Mouse (Mus musculus): ENCODE data around the gene Nf2. TPM values are rescaled to one million over a fixed set of nuclear protein-coding genes. Genes with fewer than 3 reads are reported as not detected.
"Not testable (repeated sequence)": the region's sequence is repeated elsewhere in the genome, so short reads cannot be mapped to it uniquely, and the experiment has no call there.

Nf2 gene
- polyA plus RNA-seq, 1 experiment from 2014 or later, result 58.2 TPM

DNA sequence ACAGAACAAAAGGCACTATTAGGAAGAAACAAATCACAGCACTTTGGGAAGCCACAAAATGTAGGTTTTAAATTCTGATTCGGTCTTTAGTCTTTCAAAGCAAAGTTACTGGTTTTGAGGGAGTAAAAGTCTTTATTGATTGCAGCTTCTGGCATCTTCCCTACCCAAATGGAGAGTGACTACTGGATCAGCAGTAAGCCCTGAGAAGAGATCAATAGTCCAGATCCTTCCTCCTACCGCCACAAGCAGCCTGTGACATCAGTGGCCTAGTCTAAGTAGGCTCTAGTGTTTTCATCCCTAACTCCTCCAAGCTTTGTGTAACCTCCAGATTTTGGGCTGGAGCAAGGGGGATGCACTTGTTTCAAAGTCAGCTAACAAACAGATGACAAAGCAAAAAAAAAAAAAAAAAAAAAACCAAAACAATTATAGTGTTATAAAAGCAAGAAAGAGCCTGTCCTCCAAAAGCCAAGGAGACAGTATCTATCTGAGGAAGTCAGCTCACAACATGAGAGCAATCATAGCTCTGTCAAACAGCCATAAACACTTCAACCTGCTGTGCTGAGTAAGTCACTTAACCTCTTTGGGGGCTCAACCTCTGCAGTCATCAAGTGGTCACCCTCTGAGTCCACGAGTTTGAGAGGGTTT lies 15.9 kb downstream of the Nf2 start:
- Histone ChIP-seq H3K4me3 (no peak overlapping the region), H3K27ac (no peak overlapping the region), H3K36me3 (ENCODE audit: poor library complexity, severe bottlenecking) (no peaks in the 10 kb centered on the region), H3K4me1 (peaks cover 2% of the 10 kb centered on the region; the same call in 1 of the 2 replicates), H3K9me3 (replicated peaks) (no peaks in the 10 kb centered on the region), H3K27me3 (no peaks in the 10 kb centered on the region), H3K4me2 (no peak overlapping the region), H3K9ac (no peak overlapping the region)
- no peak for ATAC-seq
- 80% methylated on average over 3 of the region's 3 CpGs for WGBS

DNA sequence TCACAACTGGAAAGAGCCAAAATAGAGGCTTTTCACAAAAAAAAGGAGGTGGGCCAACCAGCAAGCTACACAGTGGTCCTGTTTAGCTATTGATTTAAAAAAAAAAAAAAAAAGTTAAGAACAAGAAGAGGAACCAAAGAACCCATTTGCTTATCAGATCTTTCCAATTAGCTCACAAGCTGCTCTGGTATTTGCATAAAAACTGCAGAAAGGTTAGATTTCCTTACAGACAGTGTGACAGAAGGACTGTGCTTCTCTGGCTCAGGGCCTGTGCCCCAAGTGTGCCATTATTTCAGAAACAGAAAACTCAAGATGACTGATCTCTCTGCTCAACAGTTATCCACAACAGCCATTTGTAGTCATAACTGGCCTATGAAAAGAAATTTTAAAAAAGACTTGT lies 18.3 kb downstream of the Nf2 start:
- H3K4me2 ChIP-seq, result no peak overlapping the region
- H3K36me3 ChIP-seq (ENCODE audit: poor library complexity, severe bottlenecking), result no peaks in the 10 kb centered on the region
- H3K4me1 ChIP-seq, result peaks cover 2% of the 10 kb centered on the region; the same call in 1 of the 2 replicates
- H3K27me3 ChIP-seq, result no peaks in the 10 kb centered on the region
- no peak for ATAC-seq
- no peaks in the 10 kb centered on the region for H3K9me3 ChIP-seq (replicated peaks)
- no peak overlapping the region for H3K4me3 ChIP-seq
- H3K9ac ChIP-seq, result no peak overlapping the region
- H3K27ac ChIP-seq, result no peak overlapping the region

DNA sequence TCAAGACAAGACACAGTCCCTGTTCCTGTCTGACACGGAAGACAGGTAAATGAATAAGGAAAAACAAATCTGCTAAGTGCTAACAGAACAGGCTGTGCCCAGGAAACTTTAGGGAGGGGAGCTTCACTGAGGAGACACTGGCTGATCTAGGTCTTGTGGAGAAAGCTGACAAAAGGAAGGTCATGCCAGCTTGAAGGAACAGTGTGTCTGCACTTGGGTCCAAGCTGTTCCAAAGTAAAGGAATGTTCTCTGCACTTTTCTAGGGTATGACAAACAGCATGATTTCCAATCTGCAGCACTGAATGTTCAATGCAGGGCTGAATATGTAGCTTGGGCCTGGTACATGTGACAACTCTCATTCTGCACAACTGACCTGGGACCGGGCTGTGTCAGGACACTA lies 21.4 kb downstream of the Nf2 start:
- no peak for ATAC-seq
- Histone ChIP-seq H3K27ac (no peak overlapping the region), H3K27me3 (no peaks in the 10 kb centered on the region), H3K4me2 (no peak overlapping the region), H3K4me3 (no peak overlapping the region), H3K9me3 (replicated peaks) (no peaks in the 10 kb centered on the region), H3K4me1 (peaks cover 2% of the 10 kb centered on the region; the same call in 1 of the 2 replicates), H3K36me3 (ENCODE audit: poor library complexity, severe bottlenecking) (no peaks in the 10 kb centered on the region), H3K9ac (no peak overlapping the region)
- 83% methylated on average over 2 of the region's 2 CpGs for WGBS

DNA sequence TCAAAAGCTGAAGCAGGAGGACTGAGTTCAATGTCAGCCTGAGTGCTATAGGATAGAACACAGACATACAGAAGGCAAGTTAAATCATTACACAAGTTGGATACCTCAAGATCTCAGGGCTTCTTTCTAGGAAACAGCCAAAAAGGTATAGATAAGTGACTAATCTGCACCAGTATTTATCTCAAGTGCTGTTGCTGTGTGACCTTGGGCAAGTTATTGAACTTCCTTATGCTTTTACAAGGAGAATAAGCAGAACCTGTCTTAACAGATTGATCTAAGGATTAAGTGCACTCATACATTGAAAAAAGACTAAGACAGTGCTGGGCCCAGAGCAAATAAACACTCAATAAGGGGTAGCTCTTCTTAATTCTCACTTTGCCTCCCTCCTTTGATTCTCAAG lies 22.0 kb downstream of the Nf2 start:
- no peaks in the 10 kb centered on the region for H3K36me3 ChIP-seq (ENCODE audit: poor library complexity, severe bottlenecking)
- no peaks in the 10 kb centered on the region for H3K9me3 ChIP-seq (replicated peaks)
- H3K27me3 ChIP-seq, result no peaks in the 10 kb centered on the region
- no peak overlapping the region for H3K4me2 ChIP-seq
- no peak overlapping the region for H3K27ac ChIP-seq
- no peak overlapping the region for H3K9ac ChIP-seq
- ATAC-seq, result no peak
- H3K4me3 ChIP-seq, result no peak overlapping the region
- peaks cover 2% of the 10 kb centered on the region; the same call in 1 of the 2 replicates for H3K4me1 ChIP-seq

DNA sequence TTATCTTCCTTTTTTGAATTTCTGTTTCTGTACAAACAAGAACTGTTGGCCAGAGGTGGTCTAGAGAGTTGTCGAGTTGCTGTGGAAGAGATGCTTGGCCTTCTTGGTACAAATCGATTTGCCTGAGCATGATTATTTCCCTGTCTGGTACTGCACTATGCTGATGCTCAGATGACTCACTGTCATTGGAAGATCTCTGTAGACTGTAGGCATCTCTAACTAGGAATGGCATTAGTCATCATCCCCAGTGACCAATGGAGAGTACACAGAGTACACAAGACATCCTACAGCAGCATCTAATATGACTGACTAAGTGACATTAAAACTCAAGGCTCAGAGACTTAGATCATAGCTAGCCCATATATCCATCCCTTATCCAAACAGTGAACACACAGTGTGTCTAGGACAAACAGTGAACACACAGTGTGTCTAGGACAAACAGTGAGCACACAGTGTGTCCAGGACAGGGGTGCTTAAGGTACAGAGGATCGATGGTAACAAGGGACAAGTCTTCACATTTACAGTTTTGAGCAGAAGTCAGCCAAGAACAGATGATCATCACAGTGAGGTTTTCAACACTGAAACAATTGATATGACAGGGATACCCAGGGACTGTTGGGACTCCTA lies 23.1 kb downstream of the Nf2 start:
- no peak for ATAC-seq
- H3K27me3 ChIP-seq, result no peaks in the 10 kb centered on the region
- peaks cover 2% of the 10 kb centered on the region; the same call in 1 of the 2 replicates for H3K4me1 ChIP-seq
- no peaks in the 10 kb centered on the region for H3K9me3 ChIP-seq (replicated peaks)
- H3K4me3 ChIP-seq, result no peak overlapping the region
- no peaks in the 10 kb centered on the region for H3K36me3 ChIP-seq (ENCODE audit: poor library complexity, severe bottlenecking)
- WGBS, result 96% methylated on average over 3 of the region's 3 CpGs
- no peak overlapping the region for H3K9ac ChIP-seq
- H3K4me2 ChIP-seq, result no peak overlapping the region
- H3K27ac ChIP-seq, result no peak overlapping the region

DNA sequence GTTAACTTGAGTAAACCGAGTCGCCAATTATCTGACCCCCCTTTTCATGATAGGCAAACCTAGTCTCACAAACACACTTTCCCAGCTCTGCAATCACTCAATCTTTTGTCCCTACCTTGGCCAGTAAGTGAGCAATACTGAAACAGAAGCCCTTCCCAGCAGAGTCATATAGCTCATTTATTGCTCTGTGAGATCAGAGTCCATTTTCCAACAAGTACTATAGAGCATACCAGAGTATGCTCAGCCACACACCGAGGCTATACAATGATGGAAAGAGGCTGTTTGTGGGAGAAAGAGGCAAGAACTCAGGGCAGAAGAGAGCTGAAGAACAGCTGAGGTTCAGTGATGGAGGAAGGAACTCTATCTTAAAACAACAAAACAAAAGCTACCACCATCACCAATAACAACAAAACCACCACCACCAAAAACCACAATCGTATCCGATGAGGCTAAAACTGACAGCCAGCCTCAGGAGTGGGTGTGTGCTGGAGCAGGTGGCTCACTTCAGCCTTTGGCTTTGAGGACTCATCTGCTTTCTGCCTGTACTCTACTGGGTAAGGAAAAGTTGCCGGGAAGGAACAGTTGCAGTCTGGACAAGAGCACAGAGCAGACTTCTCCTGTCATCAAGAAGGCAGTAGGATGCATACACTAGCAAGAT lies 25.6 kb downstream of the Nf2 start:
- ATAC-seq, result no peak
- no peak overlapping the region for H3K4me3 ChIP-seq
- WGBS, result 91% methylated on average over 6 of the region's 6 CpGs
- no peaks in the 10 kb centered on the region for H3K9me3 ChIP-seq (replicated peaks)
- H3K4me1 ChIP-seq, result no peaks in the 10 kb centered on the region
- no peak overlapping the region for H3K4me2 ChIP-seq
- H3K27ac ChIP-seq, result no peak overlapping the region
- H3K9ac ChIP-seq, result no peak overlapping the region
- no peaks in the 10 kb centered on the region for H3K27me3 ChIP-seq
- no peaks in the 10 kb centered on the region for H3K36me3 ChIP-seq (ENCODE audit: poor library complexity, severe bottlenecking)

DNA sequence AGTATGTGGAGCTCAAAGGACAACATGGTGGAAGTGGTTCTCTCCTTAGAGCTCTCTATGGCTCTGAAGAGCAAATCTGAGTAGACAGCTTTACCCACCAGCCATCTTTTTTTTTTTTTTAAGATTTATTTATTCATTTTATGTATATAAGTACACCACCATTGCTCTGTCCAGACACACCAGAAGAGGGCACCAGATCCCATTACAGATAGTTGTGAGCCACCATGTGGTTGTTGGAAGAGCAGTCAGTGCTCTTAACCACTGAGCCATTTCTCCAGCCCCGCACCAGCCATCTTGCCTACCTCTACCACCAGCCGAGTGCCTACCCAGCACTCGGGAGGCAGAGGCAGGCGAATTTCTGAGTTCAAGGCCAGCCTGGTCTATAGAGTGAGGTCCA lies 26.9 kb downstream of the Nf2 start:
- WGBS, result 90% methylated on average over 4 of the region's 4 CpGs
- not testable (repeated sequence) for H3K4me3 ChIP-seq

DNA sequence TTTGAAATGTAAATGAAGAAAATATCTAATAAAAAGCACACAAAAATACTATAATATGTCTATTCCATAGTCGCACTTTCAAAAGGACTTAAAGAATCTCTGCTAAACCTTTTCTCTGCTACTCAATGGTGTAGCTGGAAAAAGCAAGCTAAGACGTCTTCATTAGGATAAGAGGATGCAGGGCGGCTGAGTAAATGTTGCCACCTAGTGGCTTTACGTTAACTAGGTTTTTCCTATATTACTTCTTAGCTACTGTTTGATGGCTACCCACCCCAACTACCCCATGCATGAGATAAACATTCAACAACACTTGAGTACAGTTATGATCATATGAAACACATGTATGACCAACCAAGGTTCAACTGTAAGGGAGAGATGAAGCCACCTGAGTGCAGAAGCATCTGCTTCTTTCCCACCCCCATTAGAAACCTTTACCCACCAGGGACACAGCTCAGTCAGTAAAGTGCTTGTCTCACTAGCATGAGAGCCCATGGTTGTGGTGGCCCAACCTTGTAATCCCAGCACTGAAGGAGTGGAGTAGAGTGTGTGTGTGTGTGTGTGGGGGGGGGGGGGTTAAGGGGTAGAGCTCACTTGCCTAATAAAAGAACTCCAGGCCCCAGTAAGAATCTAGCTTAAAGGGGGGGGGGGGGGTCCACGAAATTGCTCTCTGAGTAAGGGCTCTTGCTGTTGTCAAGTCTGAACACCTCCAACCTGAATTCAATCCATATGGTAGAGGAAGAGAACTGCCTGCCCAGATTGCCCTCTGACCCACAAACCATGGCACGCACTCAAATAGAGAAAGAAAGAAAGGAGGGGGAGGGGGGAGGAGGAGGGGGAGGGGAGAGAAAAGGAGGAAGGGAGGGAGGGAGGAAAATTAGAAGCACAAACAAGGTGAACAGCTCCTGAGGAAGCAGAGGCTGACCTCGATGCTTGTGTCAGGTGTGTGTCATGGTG lies 27.6 kb downstream of the Nf2 start:
- Histone ChIP-seq H3K4me2 (no peak overlapping the region), H3K9ac (no peak overlapping the region), H3K36me3 (ENCODE audit: poor library complexity, severe bottlenecking) (peaks cover 8% of the 10 kb centered on the region), H3K4me1 (no peaks in the 10 kb centered on the region), H3K27me3 (no peaks in the 10 kb centered on the region), H3K27ac (no peak overlapping the region), H3K4me3 (no peak overlapping the region), H3K9me3 (replicated peaks) (no peaks in the 10 kb centered on the region)
- 44% methylated on average over 6 of the region's 7 CpGs for WGBS
- no peak for ATAC-seq

More for the DNA sequence above, 26.9 kb downstream of the Nf2 start:
- H3K36me3 ChIP-seq (ENCODE audit: poor library complexity, severe bottlenecking); H3K9ac ChIP-seq; H3K27me3 ChIP-seq; H3K4me1 ChIP-seq; H3K27ac ChIP-seq; H3K9me3 ChIP-seq (replicated peaks); ATAC-seq; H3K4me2 ChIP-seq: not testable (repeated sequence)

DNA sequence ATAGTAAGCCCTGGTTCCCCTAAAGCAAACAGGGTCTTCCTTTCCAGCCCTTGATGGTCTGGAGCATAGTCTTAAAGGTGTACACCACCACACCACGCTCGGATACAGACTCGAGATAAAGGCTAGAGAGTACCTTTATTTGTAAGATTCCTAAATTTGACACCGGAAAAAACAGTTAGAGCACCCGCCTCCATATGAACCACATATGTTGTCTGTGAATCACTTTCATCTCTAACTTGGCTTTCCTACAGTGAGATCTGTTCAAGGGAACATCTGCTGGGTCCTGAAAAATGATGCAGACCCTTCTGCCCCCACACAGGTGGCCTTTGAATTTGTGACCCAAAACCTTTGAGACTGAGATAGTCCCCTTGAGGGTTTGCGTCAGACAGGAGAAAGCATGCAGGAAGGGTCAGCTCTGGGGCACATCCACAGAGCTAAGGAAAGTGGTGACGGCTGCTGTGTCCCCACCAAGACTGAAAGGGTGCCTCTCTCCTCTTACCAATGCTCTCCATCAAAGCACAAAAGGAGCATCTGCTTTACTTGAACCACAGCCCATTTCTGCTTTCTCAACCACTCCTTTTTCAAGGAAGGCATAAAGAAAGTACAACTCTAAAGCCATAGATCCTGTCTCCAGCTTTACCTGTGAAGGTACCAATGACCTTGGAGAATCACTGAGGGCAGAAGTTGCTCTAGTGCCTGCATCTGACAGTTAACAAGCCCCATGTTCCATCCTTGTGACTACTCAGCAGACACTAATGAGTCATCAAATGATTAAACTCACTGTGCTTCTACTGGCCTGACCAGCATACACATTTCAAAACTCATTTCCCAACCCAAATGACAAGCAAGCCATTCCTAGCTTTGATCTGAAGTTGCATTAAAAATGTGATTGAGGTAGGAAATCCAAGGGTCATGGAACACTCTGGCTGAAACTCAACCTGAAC lies 34.6 kb downstream of the Nf2 start:
- H3K27me3 ChIP-seq, result no peaks in the 10 kb centered on the region
- H3K4me2 ChIP-seq, result no peak overlapping the region
- no peak overlapping the region for H3K27ac ChIP-seq
- no peaks in the 10 kb centered on the region for H3K4me1 ChIP-seq
- no peak for ATAC-seq
- WGBS, result 93% methylated on average over 7 of the region's 7 CpGs
- no peak overlapping the region for H3K4me3 ChIP-seq
- peaks cover 15% of the 10 kb centered on the region for H3K36me3 ChIP-seq (ENCODE audit: poor library complexity, severe bottlenecking)
- no peaks in the 10 kb centered on the region for H3K9me3 ChIP-seq (replicated peaks)
- H3K9ac ChIP-seq, result no peak overlapping the region

DNA sequence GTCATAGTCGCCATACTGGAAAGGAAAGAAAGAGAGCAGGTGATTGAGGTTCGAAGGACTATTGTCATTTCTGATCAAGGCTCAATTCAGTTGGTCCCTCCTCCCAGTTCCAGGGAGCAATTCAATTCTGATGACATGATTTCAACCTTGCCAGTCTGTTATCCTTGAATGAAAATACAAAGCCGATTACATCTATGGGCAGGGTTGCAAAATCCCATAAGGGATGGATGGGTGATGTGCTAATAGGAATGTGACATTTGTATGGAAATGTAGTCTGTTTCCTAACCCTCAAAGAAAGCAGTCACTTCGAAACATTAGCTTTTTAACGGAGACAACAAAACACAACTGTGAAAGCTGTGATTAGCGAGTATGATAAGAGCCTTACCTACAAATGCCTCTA lies 41.0 kb downstream of the Nf2 start:
- ATAC-seq, result no peak
- H3K36me3 ChIP-seq (ENCODE audit: poor library complexity, severe bottlenecking), result peaks cover 11% of the 10 kb centered on the region; the same call in 1 of the 2 replicates
- no peak overlapping the region for H3K9ac ChIP-seq
- no peak overlapping the region for H3K4me3 ChIP-seq
- no peak overlapping the region for H3K27ac ChIP-seq
- H3K9me3 ChIP-seq (replicated peaks), result no peaks in the 10 kb centered on the region
- WGBS, result 83% methylated on average over 6 of the region's 6 CpGs
- H3K4me2 ChIP-seq, result no peak overlapping the region
- H3K4me1 ChIP-seq, result peaks cover 10% of the 10 kb centered on the region
- H3K27me3 ChIP-seq, result peaks cover 28% of the 10 kb centered on the region

DNA sequence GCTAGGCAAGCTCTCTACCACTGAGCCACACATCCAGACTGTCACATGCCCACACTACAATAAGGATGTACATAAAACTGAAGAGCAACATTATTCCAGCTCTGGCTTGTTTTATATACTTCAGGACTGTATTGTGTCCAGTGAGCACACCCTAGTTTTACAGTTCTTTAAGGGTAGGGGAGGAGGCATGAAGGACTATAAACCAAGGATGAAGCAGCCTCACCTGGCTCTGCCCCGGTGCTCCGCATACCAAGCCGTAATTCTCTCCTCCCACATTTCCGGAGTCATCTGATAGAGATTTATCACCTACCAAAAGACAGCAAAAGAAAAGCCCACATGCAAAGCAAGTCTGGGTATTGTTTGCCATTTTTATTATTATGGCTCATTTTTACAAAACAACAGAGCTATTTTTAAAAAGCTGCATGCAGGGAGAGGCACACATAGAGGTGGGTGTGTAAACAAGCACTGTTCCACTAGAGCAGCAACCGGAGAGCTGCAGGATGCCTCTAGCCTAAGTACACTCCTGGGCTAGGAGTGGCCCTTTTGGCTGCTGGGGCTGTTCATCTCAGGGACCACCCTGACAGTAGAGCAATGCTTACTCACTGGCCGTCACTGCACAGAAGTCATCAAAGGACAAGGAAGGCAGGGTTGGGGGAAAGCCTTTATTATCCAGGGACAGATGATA lies 43.2 kb downstream of the Nf2 start:
- no peak for ATAC-seq
- Histone ChIP-seq H3K4me1 (peaks cover 15% of the 10 kb centered on the region), H3K36me3 (ENCODE audit: poor library complexity, severe bottlenecking) (peaks cover 15% of the 10 kb centered on the region), H3K27me3 (peaks cover 28% of the 10 kb centered on the region), H3K9ac (no peak overlapping the region), H3K4me2 (no peak overlapping the region), H3K4me3 (no peak overlapping the region), H3K27ac (no peak overlapping the region), H3K9me3 (replicated peaks) (no peaks in the 10 kb centered on the region)
- 88% methylated on average over 6 of the region's 6 CpGs for WGBS

Data from forebrain, embryonic 13.5 days (tissue).